Mouse (Mus musculus) B cell, adult (primary cell): ENCODE results near the gene Txndc16. TPM values are rescaled to one million over a fixed set of nuclear protein-coding genes. Genes with fewer than 3 reads are reported as not detected.

Experiments used
- total RNA-seq: library from RNA; stranded (reverse); gene quantifications from 4 replicates; pipeline ENCODE4 v1.2.4, GENCODE M21; 2023; ENCODE audit not compliant: inconsistent age

The Txndc16 gene
- 251 to 272 TPM (median 266 TPM) in 4 replicates for total RNA-seq

DNA sequence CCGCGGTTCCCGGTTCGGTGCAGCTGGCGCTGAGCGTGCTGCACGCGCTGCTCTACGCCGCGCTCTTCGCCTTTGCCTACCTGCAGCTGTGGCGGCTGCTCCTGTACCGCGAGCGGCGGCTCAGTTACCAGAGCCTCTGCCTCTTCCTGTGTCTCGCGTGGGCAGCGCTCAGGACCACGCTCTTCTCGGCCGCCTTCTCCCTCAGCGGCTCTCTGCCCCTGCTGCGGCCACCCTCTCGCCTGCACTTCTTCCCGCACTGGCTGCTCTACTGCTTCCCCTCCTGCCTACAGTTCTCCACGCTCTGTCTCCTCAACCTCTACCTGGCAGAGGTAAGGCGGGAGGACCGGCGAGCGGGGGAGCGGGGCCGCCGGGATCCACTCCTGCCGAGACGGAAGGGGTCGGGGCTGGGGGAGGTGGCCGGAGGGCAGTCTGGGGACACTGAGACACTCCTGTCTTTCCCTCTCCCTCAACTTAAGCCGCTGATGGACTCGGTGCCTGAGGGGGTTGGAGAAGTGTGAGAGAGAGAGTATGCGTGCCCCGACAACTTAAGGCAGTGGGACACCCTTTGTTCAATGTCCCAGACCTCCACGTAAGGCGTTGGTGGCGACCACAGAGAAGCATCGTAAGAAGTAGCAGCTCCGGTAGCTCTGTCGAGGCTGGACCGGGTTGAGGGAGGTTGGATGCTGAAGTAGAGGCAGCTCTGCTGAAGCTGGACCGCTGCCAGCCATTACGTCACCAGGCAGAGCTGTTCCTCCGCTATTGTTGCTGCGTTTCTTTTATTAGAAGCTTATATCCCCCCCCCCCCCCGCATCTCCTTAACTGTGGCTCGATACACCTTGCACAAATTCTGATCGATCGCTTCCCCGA is at the start of gene Txndc16:
TSS of gene Txndc16 (minus strand) at position 239 of the 867 bp plus-strand sequence.

DNA sequence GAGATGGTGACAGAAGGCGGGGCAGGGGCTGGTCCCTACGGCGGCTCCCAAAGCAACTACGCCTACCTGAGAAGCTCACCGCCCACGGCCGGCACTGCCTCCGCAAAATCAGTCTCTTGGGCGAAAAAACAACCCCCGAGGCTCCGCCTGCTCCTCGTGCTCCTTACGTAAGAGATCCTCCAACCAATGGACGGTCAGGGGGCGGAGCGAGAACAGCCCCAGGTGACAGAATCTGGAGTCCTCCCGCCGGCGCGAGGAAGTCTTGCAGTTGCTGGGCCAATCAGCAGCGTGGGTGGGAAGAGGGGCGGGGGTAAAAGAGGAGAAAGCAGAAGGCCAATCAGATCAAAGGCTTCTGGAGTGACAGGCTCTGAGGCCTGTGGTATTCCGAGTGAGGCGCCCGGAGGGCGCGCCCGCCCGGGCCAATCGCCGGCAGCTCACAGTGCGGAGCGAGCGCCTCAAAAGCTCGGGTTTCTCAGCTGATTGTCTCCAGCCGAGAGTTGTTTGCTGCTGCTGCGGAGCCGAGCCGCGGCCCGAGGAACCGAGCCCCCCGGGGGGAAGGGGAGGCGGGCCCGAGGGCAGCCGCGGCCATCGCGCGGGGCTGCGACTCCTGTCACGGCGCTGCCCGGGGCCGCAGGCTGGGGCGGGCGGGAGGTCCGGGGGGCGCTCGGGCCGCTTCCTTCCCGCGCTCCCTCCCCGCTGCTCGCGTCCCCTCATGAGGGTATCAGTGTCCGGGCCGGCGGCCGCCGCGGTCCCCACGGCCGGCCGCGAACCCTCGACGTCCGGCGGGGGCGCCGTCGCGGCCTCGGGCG is 643 bp downstream of the Txndc16 start, which contains the start of gene Gpr137c:
TSS of gene Gpr137c (plus strand) at position 437 of the 809 bp plus-strand sequence.

Other genes with a start within 250 kb of the Txndc16 start
- gene Ptger2, start 232.1 kb downstream of the Txndc16 start, total RNA-seq: 1.3 to 2.3 TPM (median 1.4 TPM) in 4 replicates
- 58.4 to 77.4 TPM (median 70.6 TPM) in 4 replicates for gene Gpr137c, start 611 bp downstream of the Txndc16 start, total RNA-seq
- 15.1 to 22.4 TPM (median 19.9 TPM) in 4 replicates for gene Ero1l, start 98.4 kb upstream of the Txndc16 start, total RNA-seq
- gene Psmc6, start 109.5 kb upstream of the Txndc16 start, total RNA-seq: 100 to 105 TPM (median 103 TPM) in 4 replicates
- gene Styx, start 130.8 kb upstream of the Txndc16 start, total RNA-seq: 28.8 to 40.6 TPM (median 32.3 TPM) in 4 replicates
- 8.0 to 16.3 TPM (median 15.5 TPM) in 4 replicates for gene Gnpnat1, start 184.6 kb upstream of the Txndc16 start, total RNA-seq